Mouse (Mus musculus) lung, adult 2 months (tissue): ENCODE data around the gene Wfdc5.

Source experiments
- CTCF ChIP-seq: fragments of 200-500 bp; IDR thresholded peaks from 2 replicates; pipeline ENCODE4 v1.5.1; 2011; ENCODE audit warnings: mild to moderate bottlenecking, low read length, control low read depth; ENCODE audit not compliant: insufficient read depth
- POLR2A ChIP-seq: fragments of 200-500 bp; IDR thresholded peaks from 2 replicates; pipeline ENCODE4 v1.6.1; 2011; ENCODE audit warnings: low read depth, mild to moderate bottlenecking, control low read depth, low read length, borderline replicate concordance; ENCODE audit errors: extremely low read depth

GRCm38 (mm10) chr2:164173394-164173793, 9.1 kb downstream of the Wfdc5 start:
- no peak for TF ChIP-seq POLR2A
- TF ChIP-seq CTCF, result no peak
